Mouse (Mus musculus) lung, postnatal 0 days (tissue): ENCODE measurements around the gene Zfp629. TPM values are rescaled to one million over a fixed set of nuclear protein-coding genes. Genes with fewer than 3 reads are reported as not detected.

Experiments used
- ATAC-seq: fragments of 200-750 bp; cut with Nextera tagmentation; 2 replicates; pipeline ENCODE4 v1.8.0; 2017; ENCODE audit warnings: moderate library complexity
- DNase-seq: peaks from one replicate; pipeline ENCODE4 v3.0.0-alpha.2; 2016; ENCODE audit warnings: low spot score
- H3K27ac ChIP-seq: fragments of 300-500 bp; sonication (generic); 2 replicates; pipeline ENCODE4 v1.5.1; 2014; ENCODE audit warnings: antibody characterized with exemption, mild to moderate bottlenecking, low read length, mixed read lengths
- H3K27me3 ChIP-seq: fragments of 300-500 bp; sonication (generic); replicated peaks from 2 replicates; pipeline ENCODE4 v1.6.1; 2014; ENCODE audit warnings: low read length, mixed read lengths; ENCODE audit not compliant: insufficient read depth
- H3K36me3 ChIP-seq: fragments of 300-500 bp; sonication (generic); 2 replicates; pipeline ENCODE4 v1.6.1; 2014; ENCODE audit warnings: low read length, mixed read lengths; ENCODE audit not compliant: insufficient read depth
- H3K4me1 ChIP-seq: fragments of 300-500 bp; sonication (generic); 2 replicates; pipeline ENCODE4 v1.6.1; 2014; ENCODE audit warnings: antibody characterized with exemption, low read depth, low read length, mixed read lengths; ENCODE audit not compliant: insufficient read depth
- H3K4me2 ChIP-seq: fragments of 300-500 bp; sonication (generic); replicated peaks from 2 replicates; pipeline ENCODE4 v1.6.1; 2014; ENCODE audit warnings: low read depth, mild to moderate bottlenecking, low read length, moderate library complexity, mixed read lengths
- H3K4me3 ChIP-seq: fragments of 300-500 bp; sonication (generic); 2 replicates; pipeline ENCODE4 v1.5.1; 2014; ENCODE audit warnings: low read depth, low read length
- H3K9ac ChIP-seq: fragments of 300-500 bp; sonication (generic); replicated peaks from 2 replicates; pipeline ENCODE4 v1.6.1; 2014; ENCODE audit warnings: low read depth, mild to moderate bottlenecking
- H3K9me3 ChIP-seq: fragments of 300-500 bp; sonication (generic); 2 replicates; pipeline ENCODE4 v1.6.1; 2016; ENCODE audit warnings: low read length, mixed read lengths
- CTCF ChIP-seq: IDR thresholded peaks from 2 replicates; pipeline ENCODE4 v1.5.1; 2016; ENCODE audit warnings: antibody characterized with exemption, mild to moderate bottlenecking
- EP300 ChIP-seq: IDR thresholded peaks from 2 replicates; pipeline ENCODE4 v1.6.1; 2016; ENCODE audit warnings: antibody characterized with exemption, mild to moderate bottlenecking, control low read depth
- WGBS: fragments of 180-500 bp; shearing (Covaris S2); extraction: QIAGEN DNeasy Blood & Tissue Kit; methylation state at CpG from one replicate; pipeline ENCODE4 v1.1.7; 2014; 5-methylcytosine and 5-hydroxymethylcytosine counted together
- polyA plus RNA-seq: library from polyadenylated mRNA; unstranded; fragments of >200 nt; fragmentation: Nextera tagmentation; extraction: Ambion mirVana; gene quantifications from 2 replicates; pipeline ENCODE4 v1.2.1, GENCODE M21; 2015

Gene Zfp629
- polyA plus RNA-seq, 1 experiment from 2014 or later: 6.0 TPM

GRCm38 (mm10) chr7:127592575-127592974 lies 23.0 kb downstream of the Zfp629 start:
- H3K27ac ChIP-seq: no peak overlapping the region
- WGBS: 86% methylated on average over 14 of the region's 14 CpGs
- no peak overlapping the region for H3K4me3 ChIP-seq
- H3K4me1 ChIP-seq: peaks cover 9% of the 10 kb centered on the region; the same call in 1 of the 2 replicates
- DNase-seq: no peak
- ATAC-seq: no peak
- no peaks in the 10 kb centered on the region for H3K9me3 ChIP-seq
- no peak for TF ChIP-seq CTCF
- no peak for TF ChIP-seq EP300
- no peak overlapping the region for H3K4me2 ChIP-seq
- H3K9ac ChIP-seq: no peak overlapping the region
- no peaks in the 10 kb centered on the region for H3K27me3 ChIP-seq
- peaks cover 60% of the 10 kb centered on the region for H3K36me3 ChIP-seq

GRCm38 (mm10) chr7:127591108-127591507 lies 24.5 kb downstream of the Zfp629 start:
- H3K27ac ChIP-seq: no peak overlapping the region
- 82% methylated on average over 10 of the region's 10 CpGs for WGBS
- H3K4me3 ChIP-seq: no peak overlapping the region
- peaks cover 14% of the 10 kb centered on the region; the same call in 1 of the 2 replicates for H3K4me1 ChIP-seq
- ATAC-seq (no peak), DNase-seq (no peak)
- peaks cover 45% of the 10 kb centered on the region for H3K36me3 ChIP-seq
- no peak for TF ChIP-seq CTCF
- TF ChIP-seq EP300: no peak
- H3K9ac ChIP-seq: no peak overlapping the region
- H3K9me3 ChIP-seq: no peaks in the 10 kb centered on the region
- H3K27me3 ChIP-seq: no peaks in the 10 kb centered on the region
- no peak overlapping the region for H3K4me2 ChIP-seq

- no peak overlapping the region for H3K27ac ChIP-seq
- no peak overlapping the region for H3K9ac ChIP-seq
- no peaks in the 10 kb centered on the region for H3K9me3 ChIP-seq
- H3K36me3 ChIP-seq: peaks cover 30% of the 10 kb centered on the region
- DNase-seq: no peak
- 90% methylated on average over 9 of the region's 9 CpGs for WGBS
- TF ChIP-seq EP300 (no peak), CTCF (no peak)
- no peak for ATAC-seq
- H3K4me2 ChIP-seq: peak overlapping the region; percentile 89
- peaks cover 14% of the 10 kb centered on the region; the same call in 1 of the 2 replicates for H3K4me1 ChIP-seq
- no peaks in the 10 kb centered on the region for H3K27me3 ChIP-seq
- peak overlapping the region; percentile 76; the same call in 1 of the 2 replicates for H3K4me3 ChIP-seq
Observed at GRCm38 (mm10) chr7:127589637-127590036, 26.0 kb downstream of the Zfp629 start.

- no peak for TF ChIP-seq EP300
- Histone ChIP-seq H3K4me2 (peak overlapping the region; percentile 89), H3K9me3 (no peaks in the 10 kb centered on the region), H3K4me3 (peak overlapping the region; percentile 76), H3K36me3 (peaks cover 25% of the 10 kb centered on the region), H3K27ac (peak overlapping the region; percentile 74), H3K27me3 (no peaks in the 10 kb centered on the region), H3K9ac (peak overlapping the region; percentile 81), H3K4me1 (peaks cover 14% of the 10 kb centered on the region; the same call in 1 of the 2 replicates)
- DNase-seq (peak; percentile 15), ATAC-seq (no peak)
- 4% methylated on average over 25 of the region's 29 CpGs for WGBS
Observed at GRCm38 (mm10) chr7:127588901-127589300, 26.7 kb downstream of the Zfp629 start.

GRCm38 (mm10) chr7:127588011-127588871 lies 27.4 kb downstream of the Zfp629 start, which contains the start of the genes Ccdc189 and Rnf40:
Ccdc189 (minus strand) TSS chr7:127588595.
Rnf40 (plus strand) TSS chr7:127588767.
- ATAC-seq (peak; percentile 97), DNase-seq (peak; percentile 100)
- no peaks in the 10 kb centered on the region for H3K27me3 ChIP-seq
- peaks cover 14% of the 10 kb centered on the region; the same call in 1 of the 2 replicates for H3K4me1 ChIP-seq
- H3K27ac ChIP-seq: peak within 1 kb of the TSS; percentile 74
- H3K9ac ChIP-seq: peak within 1 kb of the TSS; percentile 81
- peak within 1 kb of the TSS; percentile 89 for H3K4me2 ChIP-seq
- H3K36me3 ChIP-seq: peaks cover 25% of the 10 kb centered on the region
- H3K9me3 ChIP-seq: no peaks in the 10 kb centered on the region
- TF ChIP-seq CTCF (no peak; the same call in 1 of the 2 replicates), EP300 (no peak)
- peak within 1 kb of the TSS; percentile 76 for H3K4me3 ChIP-seq
- under 1% methylated on average over 50 of the region's 50 CpGs for WGBS

GRCm38 (mm10) chr7:127587196-127587595 lies 28.4 kb downstream of the Zfp629 start:
- no peak overlapping the region for H3K9ac ChIP-seq
- ATAC-seq (no peak), DNase-seq (no peak)
- H3K4me3 ChIP-seq: no peak overlapping the region
- H3K27ac ChIP-seq: peak overlapping the region; percentile 54; the same call in 1 of the 2 replicates
- peak overlapping the region; percentile 79 for H3K4me2 ChIP-seq
- TF ChIP-seq CTCF (no peak), EP300 (no peak)
- peaks cover 28% of the 10 kb centered on the region for H3K36me3 ChIP-seq
- H3K27me3 ChIP-seq: no peaks in the 10 kb centered on the region
- H3K4me1 ChIP-seq: peaks cover 14% of the 10 kb centered on the region; the same call in 1 of the 2 replicates
- no peaks in the 10 kb centered on the region for H3K9me3 ChIP-seq
- WGBS: 51% methylated on average over 5 of the region's 5 CpGs
